Mouse (Mus musculus): ENCODE data around the gene Nacc1.

DNA sequence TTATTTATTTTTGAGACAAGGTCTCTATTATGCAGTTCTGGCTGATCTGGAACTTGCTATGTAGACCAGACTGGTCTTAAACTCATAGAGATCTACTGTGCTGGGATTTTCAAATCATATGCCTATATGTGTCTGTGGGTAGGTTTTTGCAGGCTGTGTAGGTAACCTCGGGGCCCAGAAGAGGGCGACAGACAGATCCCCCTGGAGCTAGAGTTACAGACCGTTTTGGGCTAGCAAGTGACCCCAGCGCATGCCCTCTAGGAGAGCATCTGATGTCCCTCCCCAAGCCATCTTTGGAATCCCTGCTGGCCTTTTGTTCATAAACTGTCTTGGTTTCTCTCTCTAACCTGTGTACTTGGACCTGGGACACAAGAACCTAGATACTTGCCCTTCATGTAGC is 33.1 kb downstream of the Nacc1 start:
- TF ChIP-seq POLR2A (IDR thresholded peaks at IDR 0.05; ENCODE audit: extremely low read depth, insufficient read depth, low read length) = no peak
- TF ChIP-seq CTCF (IDR thresholded peaks at IDR 0.05; ENCODE audit: extremely low read depth, insufficient read depth, low read length) = no peak

All from cortical plate, adult 2 months (tissue).